Comparison of ENCODE assay signal across 8 mouse cellular contexts in genomic region chr11:118248150-118249011, GRCm38 (mm10). TPM values are rescaled to one million over a fixed set of nuclear protein-coding genes. Genes with fewer than 3 reads are reported as not detected.
DNase-seq lines count a peak whose midpoint lies in the region; ATAC-seq lines count a peak whose summit lies in the region.

TSS of gene Cyth1 (minus strand) at chr11:118248592.

- H3K27ac ChIP-seq in hindbrain, embryonic 16.5 days (ENCODE audit: low read depth, low read length) = peak within 1 kb of the TSS; percentile 81
- peak within 1 kb of the TSS; percentile 86 for H3K27ac ChIP-seq in macrophage

- peak within 1 kb of the TSS; percentile 84 for H3K4me2 ChIP-seq in hindbrain, embryonic 16.5 days (ENCODE audit: low read length)

- H3K36me3 ChIP-seq in hindbrain, embryonic 16.5 days (ENCODE audit: control insufficient read depth, insufficient read depth, low read length) = no peaks in the 10 kb centered on the region
- no peaks in the 10 kb centered on the region for H3K36me3 ChIP-seq in macrophage (ENCODE audit: inconsistent target)

- no peaks in the 10 kb centered on the region for H3K9me3 ChIP-seq in hindbrain, embryonic 16.5 days (ENCODE audit: control insufficient read depth, low read length)

- peak; percentile 97 for ATAC-seq in hindbrain, embryonic 16.5 days

- H3K79me2 ChIP-seq in macrophage (ENCODE audit: inconsistent target) = peaks cover 48% of the 10 kb centered on the region

- peak; percentile 97 for DNase-seq in WW6 (ENCODE audit: low read depth, low spot score)
- DNase-seq in cerebellum, postnatal 4 days (ENCODE audit: low spot score in 2 of 2) = peak; percentile 98 to 99
- DNase-seq in gastrocnemius, adult 18-20 months (ENCODE audit: low spot score) = peak; percentile 100
- DNase-seq in left cerebral cortex, adult 18-20 months (ENCODE audit: low spot score in 2 of 2) = peak; percentile 97 to 98
- DNase-seq in right cerebral cortex, adult 18-20 months = peak; percentile 98
- DNase-seq in urinary bladder, postnatal 10 days (ENCODE audit: low spot score) = peak; percentile 97

- peaks cover 20% of the 10 kb centered on the region for H3K4me1 ChIP-seq in hindbrain, embryonic 16.5 days (ENCODE audit: control insufficient read depth, insufficient read depth, low read depth, low read length)

- WGBS in hindbrain, embryonic 16.5 days = under 1% methylated on average over 79 of the region's 86 CpGs
- under 1% methylated on average over 81 of the region's 86 CpGs for WGBS in macrophage (ENCODE audit: missing documents)

- peak within 1 kb of the TSS; percentile 66 for H3K4me3 ChIP-seq in hindbrain, embryonic 16.5 days (ENCODE audit: low read length)
- peak within 1 kb of the TSS; percentile 58 for H3K4me3 ChIP-seq in macrophage (ENCODE audit: inconsistent target)

- H3K27me3 ChIP-seq in hindbrain, embryonic 16.5 days (replicated peaks; ENCODE audit: control insufficient read depth, insufficient read depth, low read length) = no peaks in the 10 kb centered on the region

- peak within 1 kb of the TSS; percentile 91 for H3K9ac ChIP-seq in hindbrain, embryonic 16.5 days (ENCODE audit: low read depth, low read length)

RNA-seq across cellular contexts. Expression of gene Cyth1, which starts in this region (rescaled TPM):
- 10 to 100 TPM; 38.4 to 40.3 TPM for total RNA-seq in gastrocnemius, adult 18-20 months (2021)
- 19.7 and 23.3 TPM in 2 replicates for polyA plus RNA-seq in hindbrain, embryonic 16.5 days (2015; fragmentation: Nextera tagmentation; extraction: Ambion mirVana)
- total RNA-seq in left cerebral cortex, adult 18-20 months (2021) = 10 to 100 TPM; 62.0 to 68.2 TPM
- total RNA-seq in macrophage (2018; cell fraction: chromatin; rRNA removed) = 100 to 1,000 TPM in 22 of 26 experiments, 10 to 100 TPM in 4; 82.3 to 803 (median 180) TPM
- total RNA-seq in macrophage (2018; cell fraction: cytosol; rRNA removed) = 100 to 1,000 TPM in 4 of 26 experiments, 10 to 100 TPM in 22; 32.2 to 107 (median 58.3) TPM
- total RNA-seq in macrophage (2018; cell fraction: nucleus; rRNA removed) = 100 to 1,000 TPM in 12 of 26 experiments, 10 to 100 TPM in 14; 39.3 to 441 (median 84.8) TPM
- 62.6 to 194 TPM (median 68.7 TPM) in 3 replicates for polyA plus RNA-seq in macrophage (2018)

Comparison
In these comparisons a context has a peak if more than half of its experiments do, and no peak if none do; other contexts are left out.
1. Peak in every context shown above with its lines: DNase-seq, ATAC-seq, H3K4me3 ChIP-seq and H3K27ac ChIP-seq.